In genomic region chr8:70615894-70616293, GRCm38 (mm10) we compare ENCODE assay signal across 14 mouse cellular contexts. TPM values are rescaled to one million over a fixed set of nuclear protein-coding genes. Genes with fewer than 3 reads are reported as not detected.
A peak's percentile ranks its signal among the peaks of the same experiment; 100 is the strongest.
DNase-seq lines count a peak whose midpoint lies in the region; ATAC-seq and TF ChIP-seq lines count a peak whose summit lies in the region.
"Had no signal": no experiment of that assay in that cellular context is flagged by ENCODE, and none has a peak within 500 bp of the region (broad histone marks: within the 10 kb centered on the region; RNA-seq: fewer than 3 reads in every experiment).

TSS of gene Lrrc25 (plus strand) at chr8:70616155.

- 0 out of 2 replicates have a peak within 1 kb of the TSS, but pooled peaks have one; percentile 0 for H3K27ac ChIP-seq in hindbrain, embryonic 10.5 days
- no peak within 1 kb of the TSS for H3K27ac ChIP-seq in hindbrain, postnatal 0 days
- no peak within 1 kb of the TSS for H3K27ac ChIP-seq in thymus, adult 2 months (ENCODE audit: control insufficient read depth, insufficient read depth, low read length)
- H3K27ac ChIP-seq in liver, embryonic 15.5 days (replicated peaks): peak within 1 kb of the TSS; percentile 65
- H3K27ac ChIP-seq: embryonic facial prominence, embryonic 15.5 days; hindbrain, embryonic 14.5 days had no signal

- no peak for ATAC-seq in hindbrain, postnatal 0 days
- no peak for ATAC-seq in liver, embryonic 15.5 days (ENCODE audit: insufficient read depth)
- ATAC-seq: forebrain, postnatal 0 days had no signal

- TF ChIP-seq POLR2A in thymus, adult 2 months (IDR thresholded peaks at IDR 0.05; ENCODE audit: control insufficient read depth, extremely low read depth, insufficient read depth, low read length, poor library complexity): no peak

- H3K27me3 ChIP-seq in hindbrain, embryonic 10.5 days (ENCODE audit: insufficient read depth, poor library complexity, severe bottlenecking): peaks cover 14% of the 10 kb centered on the region
- no peaks in the 10 kb centered on the region for H3K27me3 ChIP-seq in hindbrain, postnatal 0 days (ENCODE audit: insufficient read depth, low read length)
- no peaks in the 10 kb centered on the region for H3K27me3 ChIP-seq in thymus, adult 2 months (ENCODE audit: control insufficient read depth, insufficient read depth, low read length)
- no peaks in the 10 kb centered on the region for H3K27me3 ChIP-seq in liver, embryonic 15.5 days

- H3K36me3 ChIP-seq in hindbrain, embryonic 10.5 days: no peaks in the 10 kb centered on the region
- no peaks in the 10 kb centered on the region for H3K36me3 ChIP-seq in hindbrain, postnatal 0 days (ENCODE audit: insufficient read depth, low read length)
- H3K36me3 ChIP-seq in thymus, adult 2 months (ENCODE audit: control insufficient read depth, insufficient read depth, low read length): no peaks in the 10 kb centered on the region
- no peaks in the 10 kb centered on the region for H3K36me3 ChIP-seq in liver, embryonic 15.5 days (replicated peaks)
- H3K36me3 ChIP-seq: embryonic facial prominence, embryonic 15.5 days had no signal

- no peak for TF ChIP-seq CTCF in hindbrain, postnatal 0 days (IDR thresholded peaks at IDR 0.05; ENCODE audit: low read depth)
- TF ChIP-seq CTCF in thymus, adult 2 months (IDR thresholded peaks at IDR 0.05; ENCODE audit: borderline replicate concordance, control insufficient read depth, extremely low read depth, insufficient read depth, low read length, poor library complexity): no peak

- no peak within 1 kb of the TSS for H3K4me3 ChIP-seq in hindbrain, embryonic 10.5 days
- H3K4me3 ChIP-seq in hindbrain, postnatal 0 days (ENCODE audit: low read length): no peak within 1 kb of the TSS
- 0 out of 2 replicates have a peak within 1 kb of the TSS, but pooled peaks have one; percentile 3 for H3K4me3 ChIP-seq in thymus, adult 2 months (ENCODE audit: control insufficient read depth, insufficient read depth, low read length)
- peak within 1 kb of the TSS; percentile 40 for H3K4me3 ChIP-seq in liver, embryonic 15.5 days (replicated peaks)
- H3K4me3 ChIP-seq: embryonic facial prominence, embryonic 15.5 days had no signal

- H3K9ac ChIP-seq in hindbrain, postnatal 0 days (replicated peaks; ENCODE audit: low read length): no peak within 1 kb of the TSS
- no peak within 1 kb of the TSS for H3K9ac ChIP-seq in liver, embryonic 15.5 days
- H3K9ac ChIP-seq: embryonic facial prominence, embryonic 15.5 days; forebrain, postnatal 0 days; hindbrain, embryonic 14.5 days had no signal

- no peaks in the 10 kb centered on the region for H3K9me3 ChIP-seq in hindbrain, embryonic 10.5 days
- H3K9me3 ChIP-seq in hindbrain, postnatal 0 days (ENCODE audit: low read length): no peaks in the 10 kb centered on the region
- no peaks in the 10 kb centered on the region for H3K9me3 ChIP-seq in liver, embryonic 15.5 days (replicated peaks)
- H3K9me3 ChIP-seq: embryonic facial prominence, embryonic 15.5 days had no signal

- peaks cover 48% of the 10 kb centered on the region for H3K4me1 ChIP-seq in hindbrain, embryonic 10.5 days (replicated peaks)
- H3K4me1 ChIP-seq in hindbrain, postnatal 0 days (ENCODE audit: insufficient read depth, low read length): 0 out of 2 replicates have a peak, but pooled peaks cover 5% of the 10 kb centered on the region
- H3K4me1 ChIP-seq in thymus, adult 2 months (replicated peaks; ENCODE audit: control insufficient read depth, insufficient read depth, low read length): peaks cover 15% of the 10 kb centered on the region
- peaks cover 90% of the 10 kb centered on the region for H3K4me1 ChIP-seq in liver, embryonic 15.5 days (replicated peaks)

- DNase-seq in hindbrain, embryonic 10.5 days (ENCODE audit: low spot score): no peak
- no peak for DNase-seq in hindbrain, postnatal 0 days (ENCODE audit: low spot score)
- no peak for DNase-seq in thymus, adult 2 months
- no peak for DNase-seq in thymus, postnatal 0 days (ENCODE audit: low spot score)
- DNase-seq in adipocyte (ENCODE audit: low spot score): no peak
- no peak for DNase-seq in kidney, adult 18-20 months
- DNase-seq in adrenal gland, postnatal 36 days: no peak
- DNase-seq: cerebellum, postnatal 25 days; forebrain, postnatal 0 days; kidney, postnatal 14 days; right cerebral cortex, adult 18-20 months had no signal

- WGBS in hindbrain, embryonic 10.5 days: 89% methylated on average over 3 of the region's 3 CpGs
- WGBS in hindbrain, postnatal 0 days: 89% methylated on average over 3 of the region's 3 CpGs
- WGBS in thymus, adult 2 months: 30% methylated on average over 3 of the region's 3 CpGs
- WGBS in liver, embryonic 15.5 days (ENCODE audit: insufficient replicate concordance): 14% methylated on average over 3 of the region's 3 CpGs

- H3K4me2 ChIP-seq in hindbrain, postnatal 0 days (ENCODE audit: low read depth, low read length): no peak within 1 kb of the TSS
- H3K4me2 ChIP-seq in liver, embryonic 15.5 days: peak within 1 kb of the TSS; percentile 58
- H3K4me2 ChIP-seq: embryonic facial prominence, embryonic 15.5 days; hindbrain, embryonic 14.5 days had no signal

RNA-seq across cellular contexts. Expression of gene Lrrc25, which starts in this region (rescaled TPM):
- polyA plus RNA-seq in hindbrain, embryonic 10.5 days (2016; fragmentation: Nextera tagmentation; extraction: Ambion mirVana): 1.1 and 1.6 TPM in 2 replicates
- total RNA-seq in hindbrain, postnatal 0 days (2014; rRNA removed): 0.65 and 3.3 TPM in 2 replicates
- polyA plus RNA-seq in hindbrain, postnatal 0 days (2015; fragmentation: Nextera tagmentation; extraction: Ambion mirVana): 1.3 and 1.5 TPM in 2 replicates
- polyA plus RNA-seq in thymus, adult 2 months (2012; rRNA removed): 15.3 and 18.5 TPM in 2 replicates
- polyA plus RNA-seq in thymus, postnatal 0 days (2015; fragmentation: Nextera tagmentation; extraction: Ambion mirVana): 4.7 and 5.8 TPM in 2 replicates
- polyA plus RNA-seq in liver, embryonic 15.5 days (2015; fragmentation: Nextera tagmentation; extraction: Ambion mirVana): 7.2 and 7.4 TPM in 2 replicates
- total RNA-seq in adrenal gland, postnatal 36 days (2021): 1 to 10 TPM; 2.1 to 2.6 TPM

Comparison
In these comparisons a context has a peak if more than half of its experiments do, and no peak if none do; other contexts are left out.
1. H3K27ac ChIP-seq: peak in hindbrain, embryonic 10.5 days (single experiment) and liver, embryonic 15.5 days (single experiment); none in hindbrain, postnatal 0 days (single experiment) and thymus, adult 2 months (single experiment).
2. H3K4me3 ChIP-seq: peak in thymus, adult 2 months (single experiment) and liver, embryonic 15.5 days (single experiment); none in hindbrain, embryonic 10.5 days (single experiment) and hindbrain, postnatal 0 days (single experiment).